9 mouse cellular contexts compared by ENCODE assay signal in the genomic region with DNA sequence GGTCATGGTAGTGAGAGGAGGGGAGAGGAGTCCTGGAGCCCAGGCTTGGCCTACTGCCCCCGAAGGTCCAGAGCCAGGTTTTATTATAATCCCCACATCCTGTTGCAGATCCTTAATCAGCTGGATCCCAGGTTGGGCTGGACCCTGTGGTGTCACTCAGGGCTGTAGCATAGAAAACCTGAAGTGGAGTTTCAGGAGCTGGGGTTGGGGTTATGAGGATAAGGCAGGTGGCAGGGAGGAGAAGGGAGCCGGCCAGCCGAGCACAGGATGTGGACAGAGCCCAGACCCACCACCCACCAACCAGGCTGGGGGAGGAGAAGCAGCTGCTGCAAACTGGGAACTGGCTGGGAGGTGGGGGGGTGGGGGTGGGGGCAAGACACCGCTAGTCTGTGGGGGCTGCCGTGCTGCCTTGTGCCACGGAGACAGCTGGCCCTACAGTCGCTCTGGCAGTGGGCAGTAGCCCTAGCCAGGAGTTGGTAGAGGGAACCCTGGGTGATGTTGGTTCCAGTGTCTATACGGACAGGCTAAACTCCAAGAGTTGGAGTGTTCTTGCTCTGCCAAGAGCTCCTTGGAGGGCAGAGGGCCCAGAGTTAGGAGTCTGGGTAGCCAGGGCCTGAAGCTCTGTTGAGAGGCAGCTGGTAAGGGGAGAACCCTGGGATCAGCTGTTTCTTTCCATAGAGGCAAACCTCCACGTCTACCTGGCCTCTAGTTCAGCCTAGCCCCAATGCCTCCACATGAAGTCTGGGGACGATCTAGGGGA.
A peak's percentile ranks its signal among the peaks of the same experiment; 100 is the strongest.
DNase-seq lines count a peak whose midpoint lies in the region; ATAC-seq and TF ChIP-seq lines count a peak whose summit lies in the region.
"Had no signal": no experiment of that assay in that cellular context is flagged by ENCODE, and none has a peak within 500 bp of the region (broad histone marks: within the 10 kb centered on the region; RNA-seq: fewer than 3 reads in every experiment).

No protein-coding gene starts in this region.

- no peak overlapping the region for H3K4me3 ChIP-seq in left cerebral cortex, adult 2 months
- H3K4me3 ChIP-seq in forebrain, embryonic 10.5 days, result no peak overlapping the region

- DNase-seq in left cerebral cortex, postnatal 4 days, result peak; percentile 92
- DNase-seq in left cerebral cortex, adult 2 months (ENCODE audit: extremely low spot score in 1 of 2, low spot score in 2 of 2), result no peak
- peak; percentile 78 for DNase-seq in forebrain, embryonic 10.5 days (ENCODE audit: extremely low spot score, low spot score)
- DNase-seq in heart, postnatal 10 days, result peak; percentile 79 to 80
- DNase-seq in kidney, postnatal 14 days, result peak; percentile 88
- DNase-seq in frontal cortex, postnatal 36 days (ENCODE audit: low spot score in 2 of 2), result no peak
- DNase-seq in left cerebral cortex, postnatal 36 days (ENCODE audit: low spot score in 2 of 2), result no peak

- H3K27ac ChIP-seq in left cerebral cortex, adult 2 months, result no peak overlapping the region
- peak overlapping the region; percentile 58 for H3K27ac ChIP-seq in forebrain, embryonic 10.5 days

- no peaks in the 10 kb centered on the region for H3K9me3 ChIP-seq in forebrain, embryonic 10.5 days
- H3K9me3 ChIP-seq: G1E had no signal

- ATAC-seq in megakaryocyte-erythroid progenitor cell, adult 5-6 weeks (replicated peaks; ENCODE audit: low FRiP score, low TSS enrichment, poor library complexity, severe bottlenecking), result peak; percentile 44; the same call in 1 of the 2 replicates

- no peak for TF ChIP-seq CTCF in left cerebral cortex, adult 2 months (IDR thresholded peaks at IDR 0.05)

- intact Hi-C loops in left cerebral cortex, postnatal 4 days (cut with DNase I), result no loop called here
- intact Hi-C loops in left cerebral cortex, adult 2 months (cut with DNase I), result no loop called here
- intact Hi-C loops in heart, postnatal 10 days (cut with DNase I), result loop anchor here (1.0 kb wide), 1 partner anchor 111 kb away; a partner anchor contains a TSS
- intact Hi-C loops in left cerebral cortex, postnatal 36 days (cut with DNase I), result no loop called here

- peaks cover 89% of the 10 kb centered on the region for H3K4me1 ChIP-seq in forebrain, embryonic 10.5 days

- no peaks in the 10 kb centered on the region for H3K36me3 ChIP-seq in forebrain, embryonic 10.5 days (replicated peaks)
- H3K36me3 ChIP-seq: G1E had no signal

- WGBS in forebrain, embryonic 10.5 days, result 48% methylated on average over 10 of the region's 10 CpGs

- peaks cover 85% of the 10 kb centered on the region for H3K27me3 ChIP-seq in forebrain, embryonic 10.5 days (ENCODE audit: poor library complexity, severe bottlenecking)

Comparison
In these comparisons a context has a peak if more than half of its experiments do, and no peak if none do; other contexts are left out.
1. DNase-seq: peak in left cerebral cortex, postnatal 4 days (single experiment), forebrain, embryonic 10.5 days (single experiment), heart, postnatal 10 days (2 of 2) and kidney, postnatal 14 days (single experiment); none in left cerebral cortex, adult 2 months (0 of 2), frontal cortex, postnatal 36 days (0 of 2) and left cerebral cortex, postnatal 36 days (0 of 2).